In the genomic region with DNA sequence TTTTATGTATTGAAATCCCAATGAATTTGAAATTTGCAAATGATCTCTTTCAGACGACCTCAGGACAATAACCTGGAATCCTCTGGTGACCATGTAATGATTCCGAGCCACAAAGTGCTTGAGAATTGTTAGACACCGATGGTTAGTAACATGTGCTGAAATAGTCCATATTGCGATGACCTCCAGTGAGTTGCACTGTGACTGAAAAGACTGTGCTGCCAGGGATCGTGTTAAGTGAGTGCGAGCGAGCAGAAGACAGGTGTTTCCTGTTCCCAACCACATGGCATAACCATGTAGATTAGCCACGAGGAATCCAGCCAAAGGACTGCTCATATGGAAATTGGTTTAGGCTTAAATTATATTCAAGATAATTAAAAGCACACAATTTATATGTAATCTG, we compare ENCODE assay signal across 19 mouse cellular contexts.
DNase-seq lines count a peak whose midpoint lies in the region; ATAC-seq and TF ChIP-seq lines count a peak whose summit lies in the region.
"Had no signal": no experiment of that assay in that cellular context is flagged by ENCODE, and none has a peak within 500 bp of the region (broad histone marks: within the 10 kb centered on the region; RNA-seq: fewer than 3 reads in every experiment).

No protein-coding gene starts in this region.

- WGBS in lung, adult 2 months, result 52% methylated on average over 8 of the region's 8 CpGs
- 35% methylated on average over 8 of the region's 8 CpGs for WGBS in lung, embryonic 14.5 days
- 81% methylated on average over 8 of the region's 8 CpGs for WGBS in hindbrain, embryonic 12.5 days
- WGBS in midbrain, embryonic 10.5 days, result 91% methylated on average over 8 of the region's 8 CpGs

- no peak overlapping the region for H3K4me3 ChIP-seq in lung, adult 2 months (replicated peaks; ENCODE audit: extremely low read depth, low read depth, low read length)
- no peak overlapping the region for H3K4me3 ChIP-seq in lung, embryonic 14.5 days (ENCODE audit: low read depth, low read length)
- H3K4me3 ChIP-seq in hindbrain, embryonic 12.5 days, result no peak overlapping the region
- no peak overlapping the region for H3K4me3 ChIP-seq in midbrain, embryonic 10.5 days
- H3K4me3 ChIP-seq: erythroblast, embryonic 14.5 days; gastrocnemius, adult 2 months; heart, adult 2 months; hindbrain, embryonic 13.5 days had no signal

- ATAC-seq in common myeloid progenitor, adult 5-6 weeks (replicated peaks; ENCODE audit: low read depth, poor library complexity, severe bottlenecking), result peak; percentile 99
- ATAC-seq in lung, embryonic 14.5 days (ENCODE audit: insufficient read depth), result peak; percentile 74; the same call in 1 of the 2 replicates
- no peak for ATAC-seq in hindbrain, embryonic 12.5 days (ENCODE audit: low FRiP score)
- ATAC-seq: forebrain, postnatal 0 days; midbrain, embryonic 16.5 days had no signal

- no peaks in the 10 kb centered on the region for H3K9me3 ChIP-seq in lung, embryonic 14.5 days (ENCODE audit: low read depth, low read length)
- no peaks in the 10 kb centered on the region for H3K9me3 ChIP-seq in hindbrain, embryonic 12.5 days (replicated peaks)
- no peaks in the 10 kb centered on the region for H3K9me3 ChIP-seq in midbrain, embryonic 10.5 days (replicated peaks)
- H3K9me3 ChIP-seq: hindbrain, embryonic 13.5 days had no signal

- no peak overlapping the region for H3K27ac ChIP-seq in lung, embryonic 14.5 days (ENCODE audit: low read depth)
- no peak overlapping the region for H3K27ac ChIP-seq in hindbrain, embryonic 12.5 days
- no peak overlapping the region for H3K27ac ChIP-seq in midbrain, embryonic 10.5 days (replicated peaks)
- H3K27ac ChIP-seq: gastrocnemius, adult 2 months; heart, adult 2 months; hindbrain, embryonic 13.5 days; kidney, postnatal 0 days; macrophage had no signal

- peaks cover 2% of the 10 kb centered on the region; the same call in 1 of the 2 replicates for H3K4me1 ChIP-seq in lung, adult 2 months (ENCODE audit: control insufficient read depth, insufficient read depth, low read length)
- H3K4me1 ChIP-seq in lung, embryonic 14.5 days (ENCODE audit: insufficient read depth), result no peaks in the 10 kb centered on the region
- no peaks in the 10 kb centered on the region for H3K4me1 ChIP-seq in hindbrain, embryonic 12.5 days
- H3K4me1 ChIP-seq in midbrain, embryonic 10.5 days, result no peaks in the 10 kb centered on the region
- H3K4me1 ChIP-seq: hindbrain, embryonic 13.5 days had no signal

- no peak for TF ChIP-seq POLR2A in lung, adult 2 months (IDR thresholded peaks at IDR 0.05; ENCODE audit: borderline replicate concordance, extremely low read depth, low read depth, low read length)

- no peak overlapping the region for H3K4me2 ChIP-seq in lung, embryonic 14.5 days
- no peak overlapping the region for H3K4me2 ChIP-seq in hindbrain, embryonic 12.5 days (replicated peaks)
- H3K4me2 ChIP-seq: hindbrain, embryonic 13.5 days had no signal

- peak; percentile 5 to 25 for DNase-seq in lung, adult 18-20 months
- DNase-seq in lung, adult 2 months, result no peak
- DNase-seq in lung, embryonic 14.5 days, result peak; percentile 61
- DNase-seq in lung, postnatal 4 days, result peak; percentile 8 to 56
- no peak for DNase-seq in midbrain, embryonic 10.5 days (ENCODE audit: low spot score)
- DNase-seq in kidney, adult 9 months, result no peak
- DNase-seq: adrenal gland, postnatal 36 days; cerebellum, postnatal 10 days; forebrain, postnatal 0 days; gastrocnemius, adult 2 months; heart, adult 2 months; right cerebral cortex, adult 18-20 months had no signal

- no peaks in the 10 kb centered on the region for H3K27me3 ChIP-seq in lung, embryonic 14.5 days (ENCODE audit: insufficient read depth, low read length)
- H3K27me3 ChIP-seq in hindbrain, embryonic 12.5 days, result no peaks in the 10 kb centered on the region
- no peaks in the 10 kb centered on the region for H3K27me3 ChIP-seq in midbrain, embryonic 10.5 days (ENCODE audit: low read depth, poor library complexity, severe bottlenecking)
- H3K27me3 ChIP-seq: hindbrain, embryonic 13.5 days had no signal

- H3K9ac ChIP-seq in lung, embryonic 14.5 days, result no peak overlapping the region
- H3K9ac ChIP-seq in hindbrain, embryonic 12.5 days, result no peak overlapping the region
- H3K9ac ChIP-seq: forebrain, postnatal 0 days; hindbrain, embryonic 13.5 days had no signal

- H3K36me3 ChIP-seq in lung, embryonic 14.5 days (ENCODE audit: insufficient read depth), result no peaks in the 10 kb centered on the region
- no peaks in the 10 kb centered on the region for H3K36me3 ChIP-seq in hindbrain, embryonic 12.5 days
- H3K36me3 ChIP-seq in midbrain, embryonic 10.5 days, result no peaks in the 10 kb centered on the region
- H3K36me3 ChIP-seq: hindbrain, embryonic 13.5 days had no signal

- no peak for TF ChIP-seq CTCF in lung, adult 2 months (IDR thresholded peaks at IDR 0.05; ENCODE audit: insufficient read depth, low read length)
- no peak for TF ChIP-seq CTCF in lung, embryonic 14.5 days (IDR thresholded peaks at IDR 0.05; ENCODE audit: low read depth)

Comparison
In these comparisons a context has a peak if more than half of its experiments do, and no peak if none do; other contexts are left out.
1. DNase-seq: peak in lung, adult 18-20 months (2 of 2), lung, embryonic 14.5 days (single experiment) and lung, postnatal 4 days (2 of 2); none in lung, adult 2 months (single experiment), midbrain, embryonic 10.5 days (single experiment) and kidney, adult 9 months (single experiment).